Mouse (Mus musculus) macrophage (primary cell): ENCODE data around the gene Chaf1a. TPM values are rescaled to one million over a fixed set of nuclear protein-coding genes. Genes with fewer than 3 reads are reported as not detected.
"Not testable (repeated sequence)": the region's sequence is repeated elsewhere in the genome, so short reads cannot be mapped to it uniquely, and the experiment has no call there.

Experiments
- H3K27ac ChIP-seq: fragments of 350-480 bp; formaldehyde crosslinking; 2 replicates; pipeline ENCODE4 v1.9.0; 2021
- H3K36me3 ChIP-seq: fragments of 350-480 bp; formaldehyde crosslinking; 2 replicates; pipeline ENCODE4 v1.9.0; 2021; ENCODE audit errors: inconsistent target
- H3K4me3 ChIP-seq: fragments of 350-480 bp; formaldehyde crosslinking; 2 replicates; pipeline ENCODE4 v1.9.0; 2021; ENCODE audit errors: inconsistent target
- H3K79me2 ChIP-seq: fragments of 350-480 bp; formaldehyde crosslinking; 2 replicates; pipeline ENCODE4 v1.9.0; 2021; ENCODE audit errors: inconsistent target
- WGBS: methylation state at CpG from one replicate; pipeline ENCODE4 v1.1.7; 2026; ENCODE audit warnings: inconsistent platforms; ENCODE audit not compliant: missing documents; 5-methylcytosine and 5-hydroxymethylcytosine counted together
- polyA plus RNA-seq: library from polyadenylated mRNA; stranded (reverse); fragments of 250-400 nt; gene quantifications from 3 replicates; pipeline ENCODE4 v1.2.4, GENCODE M21; 2018; ENCODE audit warnings: inconsistent platforms

The Chaf1a gene
- polyA plus RNA-seq, 1 experiment from 2014 or later = 6.2 TPM

DNA sequence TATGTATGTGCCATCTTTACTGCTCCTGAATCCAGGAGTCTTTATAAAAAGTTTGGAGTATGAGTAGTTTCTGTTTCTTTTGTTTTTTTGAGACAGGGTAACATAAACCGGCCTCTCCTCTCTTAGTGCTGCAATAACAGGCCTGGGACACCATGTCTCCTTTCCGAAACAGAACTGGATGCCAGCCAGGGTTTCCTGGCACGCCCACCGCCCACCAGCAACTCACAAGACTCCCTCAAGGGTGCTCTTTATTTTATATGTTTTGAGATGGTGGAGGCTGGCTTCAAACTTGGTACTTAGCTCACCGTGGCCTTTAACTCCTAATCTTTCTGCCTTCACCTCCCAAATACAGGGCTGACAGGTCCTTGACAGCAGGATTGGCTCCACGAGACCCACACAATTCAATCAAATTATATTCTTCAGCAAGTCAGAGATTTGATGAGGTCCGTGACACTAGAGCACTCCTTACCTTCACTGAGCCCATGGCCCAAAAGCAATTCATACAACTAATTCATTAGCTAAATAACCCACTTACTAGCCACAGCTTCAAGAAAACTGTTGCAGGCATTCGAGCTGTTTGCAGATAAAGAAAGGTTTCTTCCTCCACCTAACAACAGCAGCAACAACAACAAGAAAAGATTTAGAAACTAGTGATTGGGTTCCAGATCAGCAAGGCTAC, 1.5 kb upstream of the Chaf1a start:
- 81% methylated on average over 8 of the region's 8 CpGs for WGBS
- Histone ChIP-seq H3K36me3 (no peaks in the 10 kb centered on the region), H3K27ac (no peak overlapping the region), H3K79me2 (peaks cover 59% of the 10 kb centered on the region), H3K4me3 (no peak overlapping the region)

DNA sequence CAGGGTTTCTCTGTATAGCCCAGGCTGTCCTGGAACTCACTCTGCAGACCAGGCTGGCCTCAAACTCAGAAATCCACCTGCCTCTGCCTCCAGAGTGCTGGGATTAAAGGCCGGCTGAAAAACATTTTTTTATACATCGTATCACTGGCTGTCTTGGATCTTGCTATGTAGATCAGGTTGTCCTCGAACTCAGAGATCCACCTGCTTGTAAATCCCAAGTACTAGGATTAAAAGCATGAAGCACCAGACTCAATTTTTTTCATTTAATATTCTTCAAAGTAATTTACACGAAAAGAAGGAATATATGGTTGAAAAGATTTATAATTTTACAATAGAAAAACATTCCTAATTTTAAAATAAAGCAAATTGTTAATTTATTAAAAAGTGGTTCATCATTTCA, 894 bp upstream of the Chaf1a start:
- Histone ChIP-seq H3K79me2 (peaks cover 59% of the 10 kb centered on the region), H3K27ac (peak overlapping the region; percentile 46; the same call in 1 of the 2 replicates), H3K4me3 (peak overlapping the region; percentile 33), H3K36me3 (no peaks in the 10 kb centered on the region)
- WGBS = 75% methylated on average over 4 of the region's 4 CpGs

- peak overlapping the region; percentile 60 for H3K27ac ChIP-seq
- 2% methylated on average over 12 of the region's 12 CpGs for WGBS
- peaks cover 59% of the 10 kb centered on the region for H3K79me2 ChIP-seq
These were observed 571 bp downstream of the Chaf1a start for GRCm38 (mm10) chr17:56040857-56041163.

DNA sequence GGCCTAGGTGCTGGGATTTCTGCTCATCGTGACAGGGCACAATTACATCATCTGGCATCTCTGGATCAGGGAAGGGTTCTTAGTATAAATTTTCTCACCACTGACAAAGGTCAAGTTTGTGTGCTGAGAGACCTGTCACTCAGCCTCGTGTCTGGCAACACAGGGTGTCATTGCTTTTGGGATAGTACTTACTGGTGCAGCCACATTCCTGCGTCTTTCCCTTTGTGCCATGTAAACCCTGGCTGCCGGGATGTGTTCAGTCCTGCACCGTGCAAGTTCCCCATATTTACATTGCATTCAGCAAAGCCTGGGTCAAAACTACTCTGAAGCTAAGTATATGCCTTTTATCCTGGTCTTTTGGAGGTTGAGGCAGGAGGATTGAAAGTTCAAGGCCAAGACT, 11.1 kb downstream of the Chaf1a start:
- Histone ChIP-seq H3K27ac (no peak overlapping the region), H3K79me2 (peaks cover 97% of the 10 kb centered on the region), H3K36me3 (peaks cover 3% of the 10 kb centered on the region; the same call in 1 of the 2 replicates), H3K4me3 (no peak overlapping the region)
- WGBS = 92% methylated on average over 5 of the region's 5 CpGs

More at GRCm38 (mm10) chr17:56040857-56041163, 571 bp downstream of the Chaf1a start:
- peak overlapping the region; percentile 88 for H3K4me3 ChIP-seq
- H3K36me3 ChIP-seq = no peaks in the 10 kb centered on the region

DNA sequence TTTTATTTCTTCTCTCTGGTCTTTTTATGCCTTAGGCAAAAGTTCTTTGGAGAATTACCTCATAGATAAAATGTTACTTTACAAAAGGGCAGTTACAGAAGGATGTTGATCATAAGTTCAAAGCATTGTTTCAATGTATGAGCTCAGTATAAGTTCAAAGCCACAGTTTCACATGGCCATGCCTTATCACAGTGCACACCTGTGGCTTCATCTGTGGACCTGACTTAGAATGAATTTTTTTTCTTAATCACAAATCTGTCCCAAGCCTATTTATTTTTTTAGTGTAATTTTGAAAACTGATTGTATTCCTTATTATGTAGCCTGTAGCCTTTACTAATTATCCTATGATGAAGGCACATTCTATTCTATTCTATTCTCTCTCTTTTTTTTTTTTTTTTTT, 14.7 kb downstream of the Chaf1a start:
- Histone ChIP-seq H3K36me3 (peaks cover 9% of the 10 kb centered on the region; the same call in 1 of the 2 replicates), H3K27ac (no peak overlapping the region)

DNA sequence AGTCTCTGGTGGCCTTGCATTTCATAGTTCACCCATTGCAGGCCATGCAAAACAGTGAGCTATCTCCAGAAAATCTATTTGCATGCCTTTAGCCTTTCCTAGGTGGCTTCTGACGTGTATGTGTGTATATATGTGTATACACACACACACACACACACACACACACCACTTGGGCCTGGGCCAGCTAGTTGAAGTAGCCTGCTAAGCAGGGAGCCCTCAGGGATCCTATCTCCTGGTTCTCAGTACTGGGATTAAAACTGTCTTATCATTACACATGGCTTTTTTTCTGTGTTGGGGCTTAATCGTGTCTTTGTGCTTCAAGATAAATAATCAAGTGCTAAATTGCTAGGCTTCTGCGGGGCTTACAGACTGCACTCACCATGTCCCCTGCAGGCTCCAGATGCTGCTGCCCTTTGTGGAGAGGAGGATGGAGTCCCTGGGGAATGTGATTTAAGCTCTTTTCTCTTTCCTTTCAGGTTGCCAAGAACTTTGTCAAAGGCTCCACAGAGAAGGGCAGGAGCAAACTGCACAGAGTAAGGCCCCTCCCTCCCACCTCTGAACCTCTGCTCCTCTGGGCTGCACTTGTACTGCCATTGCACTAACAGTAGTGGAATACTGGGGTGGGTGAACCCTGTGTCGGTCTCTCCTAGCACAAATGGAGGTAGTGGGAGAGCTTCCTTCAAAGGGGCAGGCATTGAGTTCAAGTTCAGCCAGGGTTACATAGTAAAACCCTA, 15.9 kb downstream of the Chaf1a start:
- WGBS = 98% methylated on average over 4 of the region's 4 CpGs
- Histone ChIP-seq H3K79me2 (peaks cover 50% of the 10 kb centered on the region), H3K4me3 (no peak overlapping the region), H3K27ac (no peak overlapping the region), H3K36me3 (peaks cover 17% of the 10 kb centered on the region; the same call in 1 of the 2 replicates)

More for the DNA sequence above, 14.7 kb downstream of the Chaf1a start:
- Histone ChIP-seq H3K4me3 (no peak overlapping the region), H3K79me2 (peaks cover 62% of the 10 kb centered on the region)

GRCm38 (mm10) chr17:56057381-56058120, 17.3 kb downstream of the Chaf1a start:
- Histone ChIP-seq H3K27ac (no peak overlapping the region), H3K36me3 (peaks cover 23% of the 10 kb centered on the region; the same call in 1 of the 2 replicates)
- 96% methylated on average over 7 of the region's 11 CpGs for WGBS

DNA sequence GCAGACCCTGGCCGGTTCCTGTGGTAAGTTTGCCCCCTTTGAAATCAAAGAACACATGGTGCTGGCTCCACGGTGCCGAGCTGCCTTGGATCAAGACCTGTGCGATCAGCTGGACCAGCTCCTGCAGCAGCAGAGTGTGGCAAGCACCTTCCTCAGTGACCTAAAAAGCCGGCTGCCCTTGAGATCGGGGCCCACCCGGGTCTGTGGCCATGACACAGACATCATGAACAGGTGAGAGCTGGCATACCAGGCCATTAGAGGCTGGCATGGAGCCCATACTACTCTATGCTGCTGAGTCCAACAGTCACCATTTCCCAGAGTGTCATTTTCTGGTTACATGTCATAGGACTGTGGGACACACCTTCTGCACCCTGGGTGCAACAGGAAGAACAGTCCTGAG, 21.8 kb downstream of the Chaf1a start:
- Histone ChIP-seq H3K27ac (no peak overlapping the region), H3K79me2 (no peaks in the 10 kb centered on the region), H3K4me3 (no peak overlapping the region), H3K36me3 (peaks cover 37% of the 10 kb centered on the region; the same call in 1 of the 2 replicates)
- WGBS = 94% methylated on average over 7 of the region's 7 CpGs

More at GRCm38 (mm10) chr17:56057381-56058120, 17.3 kb downstream of the Chaf1a start:
- Histone ChIP-seq H3K79me2 (peaks cover 36% of the 10 kb centered on the region), H3K4me3 (no peak overlapping the region)

DNA sequence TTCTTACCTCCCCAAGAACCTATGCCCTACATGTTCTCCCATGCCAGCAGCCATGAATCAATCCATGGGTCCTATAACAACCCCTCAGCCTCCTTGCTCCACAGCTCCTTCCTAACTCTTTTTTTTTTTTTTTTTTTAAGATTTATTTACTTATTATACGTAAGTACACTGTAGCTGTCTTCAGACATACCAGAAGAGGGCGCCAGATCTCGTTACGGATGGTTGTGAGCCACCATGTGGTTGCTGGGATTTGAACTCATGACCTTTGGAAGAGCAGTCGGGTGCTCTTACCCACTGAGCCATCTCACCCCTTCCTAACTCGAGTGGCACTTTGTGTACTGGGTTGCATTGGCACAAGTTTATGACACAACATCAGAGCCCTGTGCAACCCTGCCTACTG, 25.5 kb downstream of the Chaf1a start:
- H3K27ac ChIP-seq = not testable (repeated sequence)

GRCm38 (mm10) chr17:56066451-56066850, 26.2 kb downstream of the Chaf1a start:
- Histone ChIP-seq H3K27ac (no peak overlapping the region), H3K79me2 (no peaks in the 10 kb centered on the region), H3K36me3 (peaks cover 60% of the 10 kb centered on the region), H3K4me3 (no peak overlapping the region)

More for the DNA sequence above, 25.5 kb downstream of the Chaf1a start:
- peaks cover 60% of the 10 kb centered on the region for H3K36me3 ChIP-seq
- 100% methylated on average over 5 of the region's 6 CpGs for WGBS
- not testable (repeated sequence) for H3K4me3 ChIP-seq, H3K79me2 ChIP-seq

DNA sequence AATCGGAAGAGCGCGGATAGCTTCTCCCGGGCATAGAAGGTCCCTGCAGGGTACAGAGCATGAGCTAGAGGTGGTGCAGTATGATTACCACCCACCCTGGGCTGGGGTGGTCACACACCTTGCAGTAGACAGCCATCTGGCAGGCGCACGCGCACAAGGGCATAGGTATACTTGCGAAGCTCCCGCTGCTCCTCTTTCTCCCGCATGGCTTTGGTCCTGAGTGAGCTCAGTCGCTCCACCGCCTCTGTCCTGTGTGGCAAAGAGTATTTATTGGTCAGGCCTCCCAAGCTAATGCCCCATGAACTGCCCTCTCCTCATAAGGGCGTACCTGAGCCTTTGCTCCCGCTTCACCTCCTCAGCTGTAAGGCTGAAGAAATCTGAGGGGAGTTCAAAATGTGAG, 28.8 kb downstream of the Chaf1a start:
- 98% methylated on average over 14 of the region's 14 CpGs for WGBS
- H3K79me2 ChIP-seq = peaks cover 8% of the 10 kb centered on the region; the same call in 1 of the 2 replicates
- H3K27ac ChIP-seq = no peak overlapping the region
- H3K36me3 ChIP-seq = peaks cover 67% of the 10 kb centered on the region
- H3K4me3 ChIP-seq = no peak overlapping the region

- peaks cover 58% of the 10 kb centered on the region for H3K36me3 ChIP-seq
- no peak overlapping the region for H3K27ac ChIP-seq
- peaks cover 10% of the 10 kb centered on the region; the same call in 1 of the 2 replicates for H3K79me2 ChIP-seq
- no peak overlapping the region for H3K4me3 ChIP-seq
These were observed 30.9 kb downstream of the Chaf1a start for GRCm38 (mm10) chr17:56071126-56071525.

- WGBS = 96% methylated on average over 5 of the region's 5 CpGs
- H3K79me2 ChIP-seq = peaks cover 10% of the 10 kb centered on the region; the same call in 1 of the 2 replicates
- H3K27ac ChIP-seq = no peak overlapping the region
- H3K36me3 ChIP-seq = peaks cover 57% of the 10 kb centered on the region
- no peak overlapping the region for H3K4me3 ChIP-seq
These were observed 32.0 kb downstream of the Chaf1a start for GRCm38 (mm10) chr17:56072243-56072642.

- Histone ChIP-seq H3K79me2 (peaks cover 10% of the 10 kb centered on the region; the same call in 1 of the 2 replicates), H3K36me3 (peaks cover 36% of the 10 kb centered on the region), H3K27ac (peak overlapping the region; percentile 84), H3K4me3 (peak overlapping the region; percentile 54)
- 9% methylated on average over 18 of the region's 22 CpGs for WGBS
These were observed 34.0 kb downstream of the Chaf1a start for GRCm38 (mm10) chr17:56074097-56074826.
